ENCODE assay signal across 8 mouse cellular contexts in the genomic region with DNA sequence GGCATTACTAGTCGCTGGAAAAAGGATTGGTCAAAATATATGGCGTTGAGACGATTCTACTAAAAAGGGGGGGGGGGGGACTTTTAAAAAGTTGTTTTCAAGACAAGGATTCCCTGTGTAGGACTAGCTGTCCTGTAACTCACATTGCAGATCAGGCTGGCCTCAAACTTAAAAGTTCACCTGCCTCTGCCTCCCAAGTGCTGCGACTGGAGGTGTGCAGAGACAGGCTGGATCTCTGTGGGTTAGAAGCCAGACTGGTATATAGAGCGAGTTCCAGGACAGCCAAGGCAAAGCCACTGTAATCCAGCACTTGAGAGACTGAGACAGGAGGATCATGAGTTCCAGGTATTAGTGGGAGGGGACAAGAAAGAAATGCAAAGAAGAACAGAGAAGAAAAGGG. TPM values are rescaled to one million over a fixed set of nuclear protein-coding genes. Genes with fewer than 3 reads are reported as not detected.
DNase-seq lines count a peak whose midpoint lies in the region; ATAC-seq and TF ChIP-seq lines count a peak whose summit lies in the region.

No protein-coding gene starts in this region.

- H3K4me2 ChIP-seq in heart, embryonic 14.5 days (ENCODE audit: low read length), result peak overlapping the region; percentile 64
- peak overlapping the region; percentile 75 for H3K4me2 ChIP-seq in hindbrain, embryonic 15.5 days
- peak overlapping the region; percentile 76 for H3K4me2 ChIP-seq in midbrain, postnatal 0 days (ENCODE audit: low read depth, low read length, poor library complexity, severe bottlenecking)

- H3K36me3 ChIP-seq in heart, embryonic 14.5 days (ENCODE audit: control insufficient read depth, insufficient read depth, low read length), result no peaks in the 10 kb centered on the region
- no peaks in the 10 kb centered on the region for H3K36me3 ChIP-seq in hindbrain, embryonic 15.5 days
- H3K36me3 ChIP-seq in midbrain, postnatal 0 days (ENCODE audit: insufficient read depth, low read length), result no peaks in the 10 kb centered on the region

- 21% methylated on average over 5 of the region's 5 CpGs for whole genome bisulfite sequencing in heart, embryonic 14.5 days
- WGBS in hindbrain, embryonic 15.5 days, result 18% methylated on average over 5 of the region's 5 CpGs
- WGBS in midbrain, postnatal 0 days, result 25% methylated on average over 5 of the region's 5 CpGs

- no peaks in the 10 kb centered on the region; the same call in 1 of the 2 replicates for H3K27me3 ChIP-seq in heart, embryonic 14.5 days (ENCODE audit: control insufficient read depth, insufficient read depth, low read length)
- H3K27me3 ChIP-seq in hindbrain, embryonic 15.5 days, result 0 out of 2 replicates have a peak, but pooled peaks cover 3% of the 10 kb centered on the region
- no peaks in the 10 kb centered on the region for H3K27me3 ChIP-seq in midbrain, postnatal 0 days (ENCODE audit: insufficient read depth, low read length)

- no peak for TF ChIP-seq CTCF in midbrain, postnatal 0 days (IDR thresholded peaks at IDR 0.05)

- H3K4me3 ChIP-seq in heart, embryonic 14.5 days (ENCODE audit: control insufficient read depth in 1 of 2, insufficient read depth in 1 of 2, low read depth in 1 of 2, low read length in 2 of 2), result peak overlapping the region; percentile 63 to 95
- peak overlapping the region; percentile 76 for H3K4me3 ChIP-seq in hindbrain, embryonic 15.5 days
- H3K4me3 ChIP-seq in midbrain, postnatal 0 days (ENCODE audit: low read depth, low read length), result peak overlapping the region; percentile 98

- no peaks in the 10 kb centered on the region for H3K9me3 ChIP-seq in heart, embryonic 14.5 days (ENCODE audit: control insufficient read depth, low read length)
- H3K9me3 ChIP-seq in hindbrain, embryonic 15.5 days, result no peaks in the 10 kb centered on the region
- H3K9me3 ChIP-seq in midbrain, postnatal 0 days (ENCODE audit: low read length), result no peaks in the 10 kb centered on the region

- H3K4me1 ChIP-seq in heart, embryonic 14.5 days (ENCODE audit: control insufficient read depth in 2 of 2, insufficient read depth in 2 of 2, low read length in 2 of 2), result peaks cover 4 to 28% of the 10 kb centered on the region in 2 experiments
- H3K4me1 ChIP-seq in hindbrain, embryonic 15.5 days (replicated peaks), result peaks cover 28% of the 10 kb centered on the region
- H3K4me1 ChIP-seq in midbrain, postnatal 0 days (ENCODE audit: insufficient read depth, low read length), result peaks cover 9% of the 10 kb centered on the region

- no peak for DNase-seq in heart, adult 9 months (ENCODE audit: low spot score in 2 of 2)
- peak; percentile 46 for DNase-seq in cerebellum, adult 9-10 months
- no peak for DNase-seq in midbrain, postnatal 0 days (ENCODE audit: low spot score)
- DNase-seq in adrenal gland, adult 18-20 months (ENCODE audit: low spot score in 2 of 2), result no peak
- DNase-seq in layer of hippocampus, adult 9-11 months, result no peak

- ATAC-seq in heart, embryonic 14.5 days (ENCODE audit: insufficient number of reproducible peaks, insufficient read depth, low FRiP score, low read depth), result no peak
- ATAC-seq in hindbrain, embryonic 15.5 days (ENCODE audit: low FRiP score, low read depth), result peak; percentile 35
- ATAC-seq in midbrain, postnatal 0 days (ENCODE audit: low FRiP score), result peak; percentile 41; the same call in 1 of the 2 replicates
- no peak for ATAC-seq in monocyte, adult 5-6 weeks (replicated peaks; ENCODE audit: insufficient number of reproducible peaks, low FRiP score, low TSS enrichment, poor library complexity, severe bottlenecking)

- H3K9ac ChIP-seq in heart, embryonic 14.5 days (ENCODE audit: low read length), result peak overlapping the region; percentile 98
- H3K9ac ChIP-seq in hindbrain, embryonic 15.5 days, result peak overlapping the region; percentile 69
- peak overlapping the region; percentile 64 for H3K9ac ChIP-seq in midbrain, postnatal 0 days (replicated peaks; ENCODE audit: low read length, poor library complexity, severe bottlenecking)

- peak overlapping the region in 1 of 2 experiments; percentile 94; a peak in 1 of 4 replicates for H3K27ac ChIP-seq in heart, embryonic 14.5 days (replicated peaks in 1 of 2; ENCODE audit: control insufficient read depth in 1 of 2, insufficient read depth in 1 of 2, low read depth in 2 of 2, low read length in 2 of 2)
- H3K27ac ChIP-seq in hindbrain, embryonic 15.5 days (replicated peaks), result peak overlapping the region; percentile 94
- peak overlapping the region; percentile 88 for H3K27ac ChIP-seq in midbrain, postnatal 0 days (ENCODE audit: low read depth, low read length)

RNA-seq across cellular contexts. Expression of gene Rlf, which starts 0.6 kb away (rescaled TPM):
- polyA plus RNA-seq in heart, embryonic 14.5 days (2014; fragmentation: Nextera tagmentation; extraction: Ambion mirVana), result 18.3 and 18.5 TPM in 2 replicates
- 25.3 and 30.6 TPM in 2 replicates for polyA plus RNA-seq in hindbrain, embryonic 15.5 days (2015; fragmentation: Nextera tagmentation; extraction: Ambion mirVana)
- total RNA-seq in midbrain, postnatal 0 days (2014; rRNA removed), result 32.1 and 40.8 TPM in 2 replicates
- polyA plus RNA-seq in midbrain, postnatal 0 days (2015; fragmentation: Nextera tagmentation; extraction: Ambion mirVana), result 14.9 and 19.4 TPM in 2 replicates
- 10 to 100 TPM; 14.0 to 14.9 TPM for total RNA-seq in adrenal gland, adult 18-20 months (2021)
- total RNA-seq in monocyte, adult 5-6 weeks (2017), result 43.5 to 75.8 TPM (median 44.1 TPM) in 3 replicates

Comparison
In these comparisons a context has a peak if more than half of its experiments do, and no peak if none do; other contexts are left out.
1. ATAC-seq: peak in hindbrain, embryonic 15.5 days (single experiment) and midbrain, postnatal 0 days (single experiment); none in heart, embryonic 14.5 days (single experiment) and monocyte, adult 5-6 weeks (single experiment).
2. Peak in every context shown above with its lines, with median percentiles within 50 percentile points of each other: H3K4me2 ChIP-seq, H3K4me3 ChIP-seq and H3K9ac ChIP-seq.